Mouse (Mus musculus) monocyte, adult 2 months (primary cell): ENCODE results near the gene Zfp219.

Experiments
- DNase-seq, 2 experiments: peaks; one replicate each; pipeline ENCODE4 v3.0.0; 2022; ENCODE audit warnings: low spot score in 2 of 2, low read depth in 1 of 2

The Zfp219 gene

DNA sequence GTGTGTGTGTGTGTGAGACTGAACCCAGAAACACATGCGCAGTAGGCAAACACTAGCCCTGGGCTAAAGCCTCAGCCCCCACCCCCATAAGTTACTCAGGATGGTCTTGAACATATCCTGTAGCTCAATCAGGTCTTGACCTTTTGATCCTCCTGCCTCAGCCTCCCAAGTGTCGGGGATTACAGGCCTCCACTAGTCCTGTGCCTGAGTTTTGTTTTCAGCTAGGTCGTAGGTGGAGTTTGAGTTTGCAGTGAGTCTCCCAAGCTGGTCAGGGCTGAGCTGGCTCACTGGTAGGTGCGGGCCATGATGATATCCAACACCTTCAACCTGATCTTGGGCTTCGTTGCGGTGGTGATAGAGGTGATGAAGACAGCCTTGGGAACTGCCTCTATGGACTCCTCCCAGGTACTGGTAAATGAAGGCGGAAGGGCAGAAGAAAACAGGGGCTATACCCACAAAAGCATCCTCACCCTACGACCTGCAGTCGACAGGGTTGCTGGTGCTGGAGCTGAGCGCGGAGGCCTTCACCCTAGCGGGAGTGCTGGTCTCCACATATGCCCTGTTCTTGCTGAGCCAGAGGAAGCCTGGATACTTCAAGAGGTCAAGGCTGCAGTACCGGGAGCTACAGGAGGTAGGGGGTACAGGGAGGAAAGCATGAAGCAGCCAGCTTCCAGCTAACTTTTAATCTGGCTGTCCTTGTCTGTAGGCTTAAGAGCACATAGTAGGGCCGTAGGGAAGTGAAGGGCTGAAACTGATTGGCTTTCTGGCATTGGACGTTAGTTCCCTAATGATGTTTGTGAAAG, 2.1 kb downstream of the Zfp219 start:
- DNase-seq = no peak

DNA sequence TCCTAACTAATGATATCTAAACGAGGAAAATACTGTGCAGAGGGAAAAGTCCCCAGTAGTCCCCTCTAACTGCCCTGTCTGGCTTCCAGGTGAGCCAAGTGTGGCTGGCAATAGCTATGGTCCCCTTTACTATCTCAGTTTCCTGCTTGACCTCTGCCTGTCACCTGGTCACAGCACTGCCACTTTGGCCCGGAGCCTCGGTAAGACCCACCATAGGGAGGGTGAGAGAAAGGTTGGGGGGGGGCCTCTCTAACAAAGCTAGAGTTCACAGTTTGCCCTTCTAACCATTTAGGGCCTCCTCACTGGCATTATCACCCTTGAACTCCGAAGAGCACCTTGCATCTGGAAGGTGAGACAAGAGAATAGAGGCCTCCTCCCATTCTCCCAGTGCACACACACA, 2.9 kb downstream of the Zfp219 start:
- DNase-seq = no peak

DNA sequence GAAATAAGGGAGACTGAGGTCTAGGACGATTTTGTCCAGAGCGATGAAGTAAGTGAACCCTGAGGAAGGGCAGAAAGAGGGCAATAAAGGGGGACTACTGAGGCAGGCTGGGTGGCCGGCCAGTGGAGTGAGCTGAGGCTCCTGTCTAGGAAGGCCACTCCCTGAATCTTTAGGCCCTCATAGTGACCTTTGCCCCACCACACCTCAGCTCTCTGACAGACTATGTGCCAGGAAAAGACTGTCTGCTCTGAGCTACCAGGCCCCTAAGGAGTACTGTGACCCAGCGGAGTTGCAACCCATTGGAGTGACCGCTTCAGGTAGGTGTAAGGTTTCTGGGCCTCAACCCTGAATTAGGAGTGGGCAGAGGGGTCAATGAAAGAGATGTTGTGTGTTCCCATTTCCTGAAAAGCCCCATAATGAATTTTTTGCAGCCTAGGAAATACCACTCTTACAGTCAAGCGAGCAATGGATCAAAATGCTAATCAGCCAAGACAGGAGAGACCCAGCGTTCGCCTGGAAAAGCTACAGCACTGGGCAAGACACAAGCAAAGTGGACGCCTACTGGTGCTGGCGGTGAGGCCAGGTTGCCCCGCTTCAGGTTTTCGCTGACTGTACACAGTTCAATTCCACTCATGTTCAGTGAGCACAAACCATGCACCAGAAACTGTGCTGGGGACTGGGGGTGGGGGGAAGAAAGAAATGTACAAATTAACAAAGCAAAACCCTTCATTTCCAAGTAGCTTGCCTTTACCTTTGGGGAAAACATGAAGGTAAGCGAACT, 3.7 kb downstream of the Zfp219 start:
- no peak for DNase-seq

DNA sequence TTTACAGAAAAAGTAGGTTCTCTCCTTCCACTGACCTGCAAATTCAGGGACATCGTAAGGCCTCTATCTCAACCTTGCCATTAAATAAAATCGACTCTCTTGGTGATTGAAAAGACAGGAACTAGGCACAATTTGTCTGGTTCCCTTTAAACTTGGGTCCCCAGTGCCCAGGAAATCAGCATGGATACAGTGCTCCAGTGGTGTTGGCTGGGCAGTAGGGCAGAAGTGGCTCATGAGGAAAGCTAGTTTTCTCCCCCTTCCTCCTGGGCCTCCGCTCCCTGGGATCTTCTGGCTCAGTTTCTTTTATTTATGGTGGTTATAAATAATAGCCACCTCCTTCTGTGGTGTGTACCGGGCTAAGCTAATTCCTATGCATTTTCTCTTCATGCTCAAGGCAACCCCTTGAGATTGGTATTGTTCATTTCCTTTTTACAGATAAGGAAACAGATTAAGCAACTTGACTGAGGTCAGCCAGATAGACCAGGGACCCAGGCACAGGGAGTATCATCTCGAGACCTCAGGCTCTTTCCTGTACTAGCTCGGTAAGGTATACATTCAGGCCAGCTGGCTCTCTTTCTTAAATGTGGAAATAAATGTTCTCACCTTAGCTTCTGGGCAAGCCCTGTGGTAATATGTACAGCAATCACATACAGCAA, 5.0 kb downstream of the Zfp219 start, which contains the start of gene Tmem253:
Tmem253 (plus strand) TSS at position 214 of the 656 bp plus-strand sequence.
- no peak for DNase-seq

DNA sequence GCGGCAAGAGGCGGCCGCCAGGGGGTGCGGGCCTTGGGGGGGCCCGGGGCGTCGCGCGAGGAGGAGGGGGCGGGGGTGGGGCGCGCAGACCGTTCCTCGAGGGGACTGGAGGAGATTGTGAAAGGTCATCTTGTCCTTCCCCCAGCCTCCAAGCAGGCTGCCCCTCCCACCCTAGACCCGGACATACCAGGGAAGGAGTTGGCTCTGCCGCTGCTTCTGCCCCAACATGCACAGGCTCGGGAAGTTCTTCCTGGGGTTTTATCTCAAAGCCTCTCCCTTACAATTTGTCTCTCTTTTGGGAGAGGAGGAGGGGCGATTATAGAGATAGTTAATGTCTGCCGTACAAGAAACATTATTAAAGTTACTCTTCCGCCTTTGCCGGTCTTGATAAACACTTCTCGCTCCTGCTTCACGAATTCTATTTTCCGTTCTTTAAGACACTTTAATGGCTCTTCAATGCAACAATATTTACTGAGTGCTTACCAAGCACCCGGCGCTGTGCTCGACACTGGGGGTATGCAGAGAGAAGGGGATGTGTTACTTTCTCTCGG, 5.7 kb downstream of the Zfp219 start:
- no peak for DNase-seq

DNA sequence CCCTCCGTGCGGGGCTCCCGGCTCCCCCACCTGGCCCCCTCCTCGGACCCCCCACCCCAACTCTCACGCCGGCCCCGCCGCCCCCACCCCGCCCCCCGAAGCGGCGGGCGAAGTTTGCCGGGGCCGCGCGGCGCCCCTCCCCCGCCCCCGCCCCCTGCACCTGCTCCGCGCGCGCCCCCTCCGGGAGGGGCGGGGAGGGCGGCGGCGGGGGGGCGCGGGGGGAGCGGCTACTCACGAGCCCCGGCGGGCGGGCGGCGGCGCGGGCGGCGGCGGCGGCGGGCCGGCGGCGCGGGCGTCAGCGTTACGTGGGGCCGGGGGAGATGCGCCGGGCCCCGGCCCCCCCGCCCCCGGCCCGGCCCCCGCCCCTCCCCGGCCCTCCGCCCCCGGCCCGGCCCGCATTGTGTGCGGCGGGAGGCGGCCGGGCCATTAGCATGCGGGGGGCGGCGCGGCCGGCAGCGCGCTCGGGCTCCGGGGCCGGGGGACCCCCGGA, 6.2 kb downstream of the Zfp219 start:
- no peak for DNase-seq

DNA sequence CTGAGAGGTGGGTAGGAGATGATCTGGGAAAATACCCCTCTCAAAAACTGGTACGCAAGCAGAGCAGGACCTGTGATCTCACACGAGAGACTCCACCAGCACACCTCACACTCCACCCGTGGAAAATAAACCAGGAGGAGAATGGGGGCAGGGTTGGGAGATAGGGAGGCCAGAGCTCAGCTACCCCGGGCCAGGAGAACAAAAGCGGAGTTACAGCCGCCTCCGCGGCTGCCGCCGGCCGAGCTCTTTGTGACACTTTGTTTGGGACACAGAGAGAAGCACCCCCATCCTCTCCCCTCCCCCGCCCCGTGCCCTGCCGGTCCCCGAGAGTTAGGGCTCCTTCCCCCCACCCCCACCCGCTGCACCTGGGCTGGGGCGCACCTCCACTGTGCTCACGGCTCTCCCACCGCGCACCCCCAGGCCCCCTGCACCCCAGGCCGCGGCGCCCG, 6.7 kb downstream of the Zfp219 start:
- no peak for DNase-seq

DNA sequence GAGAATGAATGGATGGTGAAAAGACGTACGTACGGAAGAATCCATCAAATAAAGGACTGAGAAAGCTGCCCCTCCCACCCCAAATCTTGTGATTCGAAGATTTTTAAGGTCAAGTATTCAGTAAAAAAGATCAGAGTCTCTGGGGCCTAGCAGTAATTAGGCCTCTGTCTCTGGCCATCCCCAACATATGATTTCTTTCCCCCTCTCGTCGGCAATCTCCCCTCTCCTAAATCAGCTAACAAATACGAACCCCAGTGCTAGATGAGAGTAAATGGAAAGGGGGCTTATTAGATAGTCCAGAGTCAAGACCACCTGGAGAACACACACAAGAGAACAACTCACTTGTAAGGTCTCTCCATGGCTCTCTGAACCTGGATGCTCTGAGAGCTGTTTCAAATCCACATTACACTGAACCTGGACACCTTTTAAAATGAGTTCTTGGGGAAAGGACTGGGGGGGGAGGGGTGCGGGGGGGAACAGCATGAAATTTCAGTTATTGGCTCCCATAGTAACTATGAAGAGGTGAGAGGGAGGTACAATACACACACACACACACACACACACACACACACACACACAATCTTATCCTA, 7.4 kb downstream of the Zfp219 start:
- no peak for DNase-seq

DNA sequence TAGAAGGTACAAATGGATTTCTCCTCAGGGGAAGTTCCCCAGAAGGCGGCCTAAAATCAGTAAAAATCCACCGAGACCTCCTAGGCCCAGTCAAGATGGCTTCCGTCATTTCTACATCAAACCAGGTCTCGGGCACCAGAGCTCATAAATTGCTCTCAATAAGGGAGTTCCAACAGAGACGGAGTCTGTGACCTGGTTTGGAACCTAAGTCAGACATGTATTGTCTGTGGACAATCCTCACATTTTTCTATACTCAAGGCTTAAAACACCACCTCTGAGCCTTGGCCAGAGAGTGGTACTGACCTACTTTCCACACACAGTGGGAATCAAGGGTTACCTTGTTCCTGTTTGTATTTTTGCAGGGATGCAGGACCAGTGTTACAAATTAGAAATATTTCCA, 8.0 kb downstream of the Zfp219 start:
- DNase-seq = no peak

DNA sequence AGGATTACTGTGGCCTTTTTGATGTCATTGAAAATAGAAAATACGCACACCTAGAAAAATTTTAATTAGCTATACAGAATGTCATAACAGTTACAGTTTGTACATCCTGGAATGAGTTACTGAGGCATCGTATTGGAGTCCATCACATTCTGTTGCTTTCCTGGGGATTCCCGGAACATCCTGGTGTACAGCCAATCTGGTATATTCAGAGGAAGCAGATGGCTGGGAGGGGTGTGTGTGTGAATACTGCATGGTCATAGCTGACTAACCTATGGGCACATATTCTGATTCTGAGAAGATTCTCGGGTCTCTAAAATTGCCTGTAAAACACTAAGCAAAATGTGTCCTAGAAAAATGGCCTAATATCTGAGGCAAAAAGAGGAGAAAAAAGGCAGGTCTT, 8.4 kb downstream of the Zfp219 start:
- DNase-seq = no peak

DNA sequence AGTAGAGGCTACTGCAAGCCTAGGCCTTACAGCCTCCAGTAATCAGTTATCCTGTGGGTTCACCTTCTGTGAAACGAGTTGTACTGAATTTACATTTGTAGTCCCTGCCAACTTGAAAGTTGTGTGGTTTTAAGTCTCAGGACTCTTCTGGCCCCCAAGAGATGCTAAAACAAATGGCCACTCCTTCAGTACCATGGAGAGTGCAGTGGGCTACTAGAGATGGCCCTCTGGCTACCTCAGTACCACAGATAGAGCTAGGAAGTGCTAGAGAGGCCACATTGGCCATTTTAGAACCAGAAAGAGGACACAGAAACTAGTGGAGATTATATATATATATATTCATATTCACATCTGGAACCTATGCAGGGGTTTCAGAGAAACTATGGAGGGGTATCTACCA, 8.8 kb downstream of the Zfp219 start:
- no peak for DNase-seq

DNA sequence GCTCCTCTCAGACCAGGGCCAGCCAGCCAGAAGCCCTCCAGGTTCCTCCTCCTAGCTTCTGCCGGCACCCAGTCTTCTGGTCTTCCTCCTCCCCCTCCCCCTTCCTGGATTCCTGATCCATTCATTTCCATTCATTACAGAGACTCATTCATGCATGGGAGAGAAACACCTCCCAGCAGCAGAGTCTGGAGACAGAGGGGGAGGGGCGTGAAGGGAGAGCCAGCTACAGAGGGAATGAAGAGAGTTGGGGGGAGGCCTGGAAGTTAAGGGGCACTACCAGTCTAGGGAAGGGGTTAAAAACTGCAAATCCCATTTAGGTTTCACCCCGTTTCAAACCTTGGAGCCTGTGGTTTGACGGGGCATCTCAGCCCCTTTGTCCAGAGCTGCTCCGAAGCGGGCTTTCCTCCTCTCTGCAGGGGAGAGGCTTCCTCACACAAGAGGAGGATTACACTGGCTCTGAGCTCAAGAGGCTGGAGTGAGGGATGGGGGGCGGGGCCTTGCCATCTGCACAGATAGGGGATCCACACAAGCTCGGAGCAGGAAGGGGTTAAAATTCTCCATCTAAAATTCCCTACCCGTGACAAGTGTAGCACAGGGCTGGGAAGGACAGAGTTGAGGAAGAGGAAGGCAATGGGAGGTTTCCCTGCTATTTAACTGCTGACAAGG, 10.0 kb downstream of the Zfp219 start:
- DNase-seq = no peak

DNA sequence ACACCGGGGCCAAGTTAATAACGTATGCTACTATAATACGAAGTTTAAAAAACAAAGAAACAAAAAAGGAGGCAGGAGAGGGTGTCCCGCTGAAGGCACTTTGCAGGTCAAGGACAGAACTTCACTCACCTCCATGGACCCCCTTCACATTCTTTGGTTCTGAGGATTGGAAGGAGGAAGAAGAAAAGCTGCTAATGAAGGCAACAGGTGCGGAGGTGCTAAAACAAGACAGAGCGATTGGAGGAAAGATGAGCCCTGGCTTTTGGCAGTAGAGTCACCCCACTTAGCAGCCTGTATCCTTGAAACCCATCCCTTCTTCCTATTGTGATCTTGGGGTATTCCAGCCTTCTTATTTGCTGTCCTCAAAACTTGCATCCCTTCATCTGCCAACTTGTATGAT, 10.7 kb downstream of the Zfp219 start:
- DNase-seq = no peak

DNA sequence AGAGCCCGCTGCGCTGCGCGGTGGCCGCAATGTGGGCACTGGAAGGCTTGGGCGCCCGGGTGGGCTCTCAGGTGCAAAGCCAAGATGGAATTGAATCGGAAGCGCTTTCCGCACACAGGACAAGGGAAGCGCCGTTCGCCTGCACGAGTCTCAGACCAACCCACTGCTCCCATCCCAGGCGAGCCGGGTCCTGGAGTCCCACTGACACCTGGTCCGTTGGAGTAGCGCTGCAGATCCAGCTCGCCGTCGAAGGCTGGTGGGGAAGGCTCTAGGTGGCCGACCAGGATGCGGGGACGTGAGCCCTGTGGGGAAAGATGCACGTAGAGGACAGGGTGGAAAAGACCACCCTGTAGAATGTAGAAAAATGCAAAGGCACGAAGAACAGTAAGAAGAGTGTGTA, 11.2 kb downstream of the Zfp219 start:
- no peak for DNase-seq

DNA sequence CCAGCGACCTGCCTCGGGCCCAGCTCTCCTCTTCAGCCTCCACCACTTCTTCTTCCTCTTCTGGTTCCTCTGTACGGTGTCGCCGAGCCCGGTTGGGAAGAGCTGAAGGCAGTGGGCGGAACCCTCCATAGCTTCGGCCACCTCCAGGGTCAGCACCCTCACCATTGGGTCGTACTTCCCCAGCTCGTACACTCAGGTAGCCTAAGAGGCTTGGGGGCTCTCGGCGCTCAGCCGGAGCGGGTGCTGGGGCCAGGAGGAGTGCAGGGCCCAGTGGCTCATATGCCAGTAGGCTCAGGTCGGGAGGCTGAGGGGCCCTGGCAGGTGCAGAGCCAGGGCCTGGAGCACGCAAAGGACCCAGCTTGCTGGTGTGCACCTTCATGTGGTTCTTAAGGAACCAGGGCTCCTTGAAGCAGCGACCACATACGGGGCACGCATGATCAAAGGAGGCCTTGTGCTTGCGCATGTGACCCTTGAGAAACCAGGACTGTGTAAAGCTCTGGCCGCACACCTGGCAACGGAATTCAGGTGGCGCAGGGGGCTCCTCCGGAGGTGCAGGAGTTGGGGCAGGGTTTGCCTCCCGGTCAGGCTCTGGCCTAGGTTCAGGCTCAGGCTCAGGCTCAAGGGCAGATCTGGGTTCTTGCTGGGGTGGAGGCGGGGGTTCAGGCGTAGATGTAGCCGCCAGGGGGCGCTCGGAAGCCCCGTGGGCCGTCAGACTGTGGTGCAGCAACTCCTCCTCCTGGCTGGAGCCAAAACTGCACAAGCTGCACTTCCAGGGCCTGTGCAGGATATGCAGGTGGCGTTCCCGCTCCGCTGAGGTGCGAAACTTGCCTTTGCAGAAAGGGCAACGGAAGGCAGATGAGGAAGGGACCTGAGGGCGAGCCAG, 12.0 kb downstream of the Zfp219 start:
- DNase-seq = peak; percentile 63 to 82

DNA sequence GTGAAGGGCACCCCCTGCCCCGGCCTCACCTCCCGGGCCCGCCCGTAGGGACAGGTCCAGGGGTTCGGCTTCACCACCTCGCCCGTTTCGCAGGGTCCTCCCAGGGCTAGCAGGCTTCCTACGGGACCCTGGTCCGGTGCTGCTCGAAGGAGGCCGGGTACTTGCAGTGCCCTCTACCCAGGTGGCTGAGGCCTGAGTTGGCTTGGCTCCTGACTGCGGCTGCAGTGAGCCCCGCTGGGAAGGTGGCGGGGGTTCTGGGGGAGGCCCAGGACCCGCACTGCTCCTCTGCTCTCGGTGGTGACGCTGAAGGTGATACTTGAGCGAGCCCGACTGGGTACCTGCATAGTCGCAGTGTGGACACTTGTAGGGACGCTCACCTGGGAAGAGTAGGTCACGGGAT, 13.8 kb downstream of the Zfp219 start:
- no peak for DNase-seq

DNA sequence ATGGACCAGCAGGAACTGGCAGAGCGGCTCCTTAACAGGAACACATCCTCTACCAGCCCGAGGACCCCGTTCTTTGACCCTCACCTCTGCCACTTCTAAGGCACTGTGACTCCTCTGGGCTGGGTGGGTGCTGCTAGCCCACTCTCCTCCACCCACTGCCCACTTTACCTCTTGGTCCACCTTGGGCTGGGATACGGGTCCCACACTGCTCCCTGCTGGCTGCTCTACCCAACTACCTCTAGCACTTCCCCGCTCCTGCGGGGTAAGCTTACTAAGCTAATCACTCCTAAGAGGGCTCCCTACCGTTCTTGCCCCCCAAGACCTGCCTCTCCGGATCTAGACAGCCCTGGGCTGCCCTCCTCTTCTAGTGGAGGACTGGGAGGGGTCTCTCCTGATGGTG, 14.3 kb downstream of the Zfp219 start:
- no peak for DNase-seq

DNA sequence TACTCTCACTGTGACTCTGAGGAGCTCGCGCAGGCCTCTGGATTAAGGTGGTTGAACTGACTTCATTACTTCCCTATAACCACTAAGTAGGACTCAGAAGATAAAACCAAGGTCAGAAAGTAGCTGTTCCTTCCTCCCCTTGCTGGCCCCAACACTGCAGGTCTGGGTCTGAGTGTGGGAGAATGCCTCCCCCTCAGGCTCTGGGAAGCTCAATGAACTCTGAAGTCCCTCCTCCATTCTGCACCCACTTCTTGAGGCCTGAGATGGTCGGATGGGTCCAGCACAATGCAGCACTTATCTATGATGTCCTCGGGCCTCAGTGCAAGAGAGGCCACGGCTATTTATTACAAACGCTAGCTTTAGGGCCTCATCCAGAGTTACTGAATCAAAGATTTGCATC, 14.9 kb downstream of the Zfp219 start:
- no peak for DNase-seq

DNA sequence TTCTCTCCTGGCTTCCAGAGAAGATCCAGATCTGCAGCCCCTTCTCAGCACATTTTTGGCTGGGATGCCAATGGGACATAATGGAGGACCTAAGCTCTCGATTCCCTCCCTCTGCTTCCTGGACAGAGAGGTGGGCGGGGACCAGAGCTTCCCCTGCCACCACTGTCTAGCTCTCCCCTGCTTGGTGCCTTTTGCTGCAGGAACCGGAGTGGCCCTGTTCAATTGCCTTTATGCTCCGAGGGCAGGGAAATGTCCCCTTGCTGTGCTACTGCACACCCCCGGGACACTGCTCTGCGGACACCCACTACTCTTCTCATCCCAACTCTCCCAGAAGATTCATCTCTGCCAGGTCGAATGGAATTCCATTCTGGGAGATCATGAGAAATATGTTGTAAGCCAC, 15.4 kb downstream of the Zfp219 start:
- no peak for DNase-seq
